Mouse (Mus musculus): ENCODE measurements around the gene Slc44a2.
A peak's percentile ranks its signal among the peaks of the same experiment; 100 is the strongest.

Slc44a2 gene

DNA sequence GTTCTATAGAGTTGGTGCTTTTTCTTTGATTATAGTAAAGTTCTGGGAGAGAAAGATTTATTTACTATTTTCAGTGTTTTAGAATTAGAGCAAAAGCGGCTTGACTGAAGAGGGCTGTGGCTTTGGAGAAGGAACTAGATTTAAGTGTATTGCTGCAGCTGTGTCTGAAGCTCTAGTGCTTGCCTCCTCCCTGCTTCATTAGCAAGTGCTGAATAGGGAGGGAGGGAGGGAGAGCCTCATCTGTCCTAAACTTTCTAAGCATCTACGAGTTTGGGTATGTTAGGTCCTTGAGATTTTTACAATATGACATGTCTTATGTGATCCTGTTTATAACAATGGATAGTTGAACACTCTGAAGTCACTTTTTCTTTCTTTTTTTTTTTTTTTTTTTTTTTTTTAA, 50.4 kb downstream of the Slc44a2 start:
- no peak for DNase-seq (ENCODE audit: low read depth, low spot score)

DNA sequence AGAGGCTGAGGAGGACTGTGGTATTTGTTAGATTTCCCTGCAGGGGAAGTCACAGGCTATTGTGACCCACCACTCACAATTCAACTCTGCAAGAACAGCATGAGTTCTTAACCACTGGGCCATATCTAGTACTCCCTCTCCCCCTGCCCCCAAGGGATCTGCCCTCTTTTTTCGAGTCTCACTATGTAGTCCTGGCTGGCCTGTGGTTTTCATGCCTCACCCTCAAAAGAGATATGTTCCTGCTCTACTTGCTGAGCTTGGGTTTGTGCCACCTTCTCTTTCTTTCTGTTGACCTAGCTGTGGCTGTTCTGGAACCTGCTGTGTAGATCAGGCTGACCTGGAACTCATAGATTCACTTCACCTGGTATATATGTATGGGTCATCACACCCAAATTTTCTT, 52.0 kb downstream of the Slc44a2 start:
- no peak for DNase-seq (ENCODE audit: low read depth, low spot score)

DNA sequence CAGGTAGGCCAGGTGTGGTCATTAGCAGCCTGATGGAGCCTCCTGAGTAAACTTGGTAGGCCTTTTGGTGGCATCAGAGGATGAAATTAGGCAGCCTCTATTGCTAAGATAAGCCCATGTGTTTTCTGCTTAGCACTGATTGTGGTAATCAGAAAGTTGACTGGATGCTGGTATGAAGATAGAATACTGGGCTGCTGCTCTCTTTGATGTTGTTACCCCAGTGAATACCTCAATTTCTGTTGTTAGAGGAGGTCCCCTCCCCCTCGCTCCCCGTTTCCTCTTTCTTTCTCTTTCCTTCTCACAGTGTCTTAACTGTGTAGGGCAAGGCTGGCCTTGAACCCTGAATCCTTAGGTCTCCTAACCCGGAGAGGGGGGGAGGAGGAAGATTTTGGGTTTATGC, 58.7 kb downstream of the Slc44a2 start:
- no peak for DNase-seq (ENCODE audit: low read depth, low spot score)

DNA sequence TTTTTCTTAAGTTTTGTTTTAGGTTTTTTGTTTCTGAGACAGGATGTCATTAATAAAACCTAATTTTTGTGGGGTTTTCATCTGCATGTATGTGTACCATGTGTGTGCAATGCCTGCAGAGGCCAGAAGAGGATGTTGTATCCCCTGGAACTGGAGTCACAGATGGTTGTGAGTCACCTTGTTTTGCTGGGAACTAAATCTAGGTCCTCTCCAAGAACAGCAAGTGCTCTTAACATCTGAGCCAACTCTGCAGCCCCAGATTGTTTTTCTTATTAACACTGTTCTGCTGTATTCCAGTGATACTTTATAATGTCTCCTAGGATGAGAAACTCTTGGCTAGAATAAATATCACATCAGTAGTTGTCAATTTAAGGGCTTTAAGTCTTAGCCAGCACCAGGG, 60.4 kb downstream of the Slc44a2 start:
- DNase-seq (ENCODE audit: low read depth, low spot score) = peak; percentile 32

DNA sequence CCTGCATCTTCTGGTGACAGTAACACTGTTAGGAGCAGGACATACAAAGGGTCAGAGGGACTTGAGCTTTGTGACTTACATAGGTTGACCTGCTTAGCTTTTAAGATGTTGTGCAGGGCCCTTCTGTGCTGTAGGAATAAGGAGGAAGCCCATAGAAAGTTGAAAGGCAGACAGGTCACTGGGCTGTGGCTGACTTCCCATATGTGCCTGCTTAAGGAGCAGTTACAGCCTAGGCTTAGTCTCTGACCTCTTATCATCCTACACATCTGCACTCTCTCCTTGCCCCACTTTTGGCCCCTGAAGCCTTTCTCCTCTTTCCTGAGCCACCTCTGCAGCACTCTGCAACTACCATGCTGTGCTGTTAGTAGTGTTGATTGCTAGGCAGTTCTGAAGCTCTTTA, 63.5 kb downstream of the Slc44a2 start:
- DNase-seq (ENCODE audit: low read depth, low spot score) = no peak

DNA sequence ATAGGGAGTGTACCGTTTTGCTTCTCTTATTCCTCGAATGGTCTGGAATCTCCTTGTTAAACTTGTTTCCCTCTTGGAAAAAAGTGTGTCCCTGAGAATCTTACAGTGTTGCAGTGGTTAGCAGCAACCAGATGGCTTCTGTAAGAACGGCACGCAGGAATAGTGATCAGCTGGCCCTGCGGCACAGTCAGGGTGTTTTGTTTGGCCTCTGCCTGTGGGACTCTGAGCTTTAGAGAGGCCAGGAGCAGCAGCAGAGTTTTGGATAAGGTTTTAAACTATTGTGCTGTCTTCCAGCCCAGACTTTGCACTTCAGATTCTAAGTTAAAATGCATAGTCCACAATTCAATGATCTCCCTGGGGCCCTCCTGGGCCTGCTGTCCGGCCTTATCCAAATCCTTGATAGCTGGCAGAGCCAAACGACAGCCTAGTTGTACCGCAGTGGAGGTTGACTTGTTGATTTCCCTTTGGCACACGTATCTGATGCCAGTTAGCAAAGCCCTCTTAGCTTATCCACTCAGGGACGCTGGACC, 72.2 kb downstream of the Slc44a2 start:
- DNase-seq (ENCODE audit: low read depth, low spot score) = no peak

DNA sequence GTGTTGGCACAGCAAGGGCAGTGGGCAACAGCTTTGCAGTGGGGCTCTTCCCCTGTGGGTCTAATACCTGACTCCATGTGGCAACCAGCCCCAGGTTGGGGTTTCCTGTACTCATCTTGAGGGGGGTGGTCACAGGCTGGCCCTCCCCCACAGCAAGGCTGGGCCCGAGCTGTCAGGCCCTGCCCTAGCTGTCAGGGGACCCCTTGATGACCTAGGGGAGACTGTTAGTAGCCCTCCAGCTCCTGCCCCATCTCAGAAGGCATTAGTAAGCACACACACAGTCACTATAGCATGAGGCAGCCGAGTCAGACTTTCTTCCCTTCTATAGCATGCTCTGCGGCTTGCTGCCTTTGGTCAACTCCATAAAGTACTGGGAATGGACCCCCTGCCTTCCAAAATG, 75.2 kb downstream of the Slc44a2 start:
- DNase-seq (ENCODE audit: low read depth, low spot score) = no peak

DNA sequence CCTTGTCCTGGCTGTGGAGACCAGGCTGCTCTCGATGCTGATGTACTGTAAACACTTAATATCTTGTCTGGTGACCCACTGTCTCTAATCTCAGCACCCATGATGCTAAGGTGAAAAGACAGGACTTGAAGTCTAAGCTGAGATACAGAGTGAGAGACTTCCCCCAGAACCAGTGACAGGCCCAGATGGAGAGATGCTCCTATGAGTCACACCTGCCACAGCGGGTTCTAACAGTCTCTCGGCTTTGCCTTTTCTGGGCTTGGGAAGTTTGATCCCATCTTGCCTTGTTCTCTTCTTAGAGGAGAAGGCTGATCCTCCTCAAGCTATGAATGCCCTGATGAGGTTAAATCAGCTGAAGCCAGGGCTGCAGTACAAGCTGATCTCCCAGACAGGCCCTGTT, 76.7 kb downstream of the Slc44a2 start:
- no peak for DNase-seq (ENCODE audit: low read depth, low spot score)

DNA sequence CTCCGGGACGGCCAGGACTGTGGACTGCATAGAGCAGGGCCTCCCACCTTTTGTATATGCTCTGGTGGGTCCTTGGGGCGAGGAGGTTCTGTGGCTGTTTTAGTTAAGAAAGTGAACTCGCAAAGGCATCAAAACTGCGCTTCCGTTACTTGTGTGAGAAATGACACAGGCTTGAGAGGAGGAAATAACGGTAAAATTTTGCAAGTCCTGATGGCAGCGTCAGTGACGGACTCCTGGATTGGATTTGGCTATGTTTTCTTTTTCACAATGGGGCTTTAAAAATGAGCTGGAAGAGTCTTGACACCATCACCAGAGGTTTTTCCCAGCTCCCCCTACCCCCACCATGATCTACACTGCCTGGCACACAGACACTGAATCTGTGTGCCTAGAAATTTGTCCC, 80.5 kb downstream of the Slc44a2 start:
- DNase-seq (ENCODE audit: low read depth, low spot score) = no peak

DNA sequence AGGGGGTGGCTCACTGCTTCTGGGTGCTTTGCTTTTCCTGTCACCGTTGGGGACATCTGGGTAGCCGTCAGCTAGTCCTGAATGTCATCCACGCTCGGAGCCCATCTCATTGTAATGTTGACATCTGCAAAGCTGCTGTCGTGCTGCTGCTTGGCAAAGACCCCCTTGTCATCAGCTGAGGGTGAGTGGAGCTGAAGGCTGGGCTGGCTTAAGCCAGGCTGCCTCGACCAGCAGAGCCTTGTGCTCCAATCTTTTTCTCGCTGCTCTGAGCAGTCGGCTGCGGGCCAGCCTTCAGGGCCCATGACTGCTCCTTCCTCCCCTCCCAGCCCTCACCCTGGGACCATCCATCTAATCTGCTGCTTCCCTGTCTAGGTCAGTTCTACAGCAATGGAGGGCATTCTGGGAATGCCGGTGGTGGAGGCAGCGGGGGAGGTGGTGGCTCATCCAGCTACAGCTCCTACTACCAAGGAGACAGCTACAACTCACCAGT, 82.3 kb downstream of the Slc44a2 start:
- DNase-seq (ENCODE audit: low read depth, low spot score) = no peak

DNA sequence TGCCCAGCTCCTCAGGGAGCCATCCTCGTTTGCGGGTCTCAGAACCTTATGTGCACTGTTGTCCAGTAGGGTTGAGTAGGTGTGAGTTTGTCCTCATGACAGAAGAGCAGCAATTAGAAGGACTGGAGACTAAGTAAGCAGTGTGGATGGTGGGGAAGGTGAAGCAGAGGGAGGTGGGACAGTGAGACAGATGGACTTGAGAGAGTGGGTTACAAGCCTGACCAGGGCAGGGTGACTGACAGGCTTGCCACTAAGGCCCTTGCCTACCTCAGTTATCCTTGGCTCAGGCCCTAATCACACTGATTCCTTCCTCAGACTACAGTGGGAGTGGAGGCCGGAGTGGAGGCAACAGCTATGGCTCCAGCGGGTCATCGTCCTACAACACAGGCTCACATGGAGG, 83.2 kb downstream of the Slc44a2 start:
- DNase-seq (ENCODE audit: low read depth, low spot score) = no peak

Measured in 3T3-L1 (cell line).